Mouse (Mus musculus) liver, embryonic 11.5 days (tissue): ENCODE results near the gene Cda. TPM values are rescaled to one million over a fixed set of nuclear protein-coding genes. Genes with fewer than 3 reads are reported as not detected.

Source experiments
- ATAC-seq: fragments of 200-750 bp; cut with Nextera tagmentation; replicated peaks from 2 replicates; pipeline ENCODE4 v1.8.0; 2017; ENCODE audit warnings: moderate number of reproducible peaks, mild to moderate bottlenecking, moderate TSS enrichment, moderate library complexity; ENCODE audit not compliant: low FRiP score
- DNase-seq: peaks from one replicate; pipeline ENCODE4 v3.0.0-alpha.2; 2017; ENCODE audit warnings: low spot score
- H3K27ac ChIP-seq: fragments of 300-500 bp; sonication (generic); 2 replicates; pipeline ENCODE4 v1.5.1; 2014; ENCODE audit warnings: mild to moderate bottlenecking, low read depth, low read length, control low read depth
- H3K27me3 ChIP-seq: fragments of 300-500 bp; sonication (generic); replicated peaks from 2 replicates; pipeline ENCODE4 v1.6.1; 2014; ENCODE audit warnings: low read length, mixed read lengths; ENCODE audit not compliant: control insufficient read depth, insufficient read depth
- H3K36me3 ChIP-seq: fragments of 300-500 bp; sonication (generic); 2 replicates; pipeline ENCODE4 v1.6.1; 2014; ENCODE audit warnings: mild to moderate bottlenecking, low read length, moderate library complexity, mixed read lengths; ENCODE audit not compliant: control insufficient read depth, insufficient read depth
- H3K4me1 ChIP-seq: fragments of 300-500 bp; sonication (generic); replicated peaks from 2 replicates; pipeline ENCODE4 v1.6.1; 2014; ENCODE audit warnings: low read length, mixed read lengths; ENCODE audit not compliant: control insufficient read depth, insufficient read depth
- H3K4me2 ChIP-seq: fragments of 300-500 bp; sonication (generic); 2 replicates; pipeline ENCODE4 v1.6.1; 2014; ENCODE audit warnings: mild to moderate bottlenecking, control low read depth, moderate library complexity
- H3K4me3 ChIP-seq: fragments of 300-500 bp; sonication (generic); 2 replicates; pipeline ENCODE4 v1.5.1; 2014; ENCODE audit warnings: low read depth, low read length, control low read depth
- H3K9ac ChIP-seq: fragments of 300-500 bp; sonication (generic); 2 replicates; pipeline ENCODE4 v1.6.1; 2014; ENCODE audit warnings: low read depth, low read length, control low read depth
- H3K9me3 ChIP-seq: fragments of 300-500 bp; sonication (generic); 2 replicates; pipeline ENCODE4 v1.6.1; 2016; ENCODE audit warnings: low read length, inconsistent platforms, mixed read lengths; ENCODE audit not compliant: control insufficient read depth
- WGBS: fragments of 180-500 bp; shearing (Covaris S2); extraction: QIAGEN DNeasy Blood & Tissue Kit; methylation state at CpG from one replicate; pipeline ENCODE4 v1.1.7; 2014; 5-methylcytosine and 5-hydroxymethylcytosine counted together
- polyA plus RNA-seq: library from polyadenylated mRNA; unstranded; fragments of >200 nt; fragmentation: Nextera tagmentation; extraction: Ambion mirVana; gene quantifications from 2 replicates; pipeline ENCODE4 v1.2.1, GENCODE M21; 2014

Gene Cda
- polyA plus RNA-seq, 1 experiment from 2014 or later = 7.2 TPM

DNA sequence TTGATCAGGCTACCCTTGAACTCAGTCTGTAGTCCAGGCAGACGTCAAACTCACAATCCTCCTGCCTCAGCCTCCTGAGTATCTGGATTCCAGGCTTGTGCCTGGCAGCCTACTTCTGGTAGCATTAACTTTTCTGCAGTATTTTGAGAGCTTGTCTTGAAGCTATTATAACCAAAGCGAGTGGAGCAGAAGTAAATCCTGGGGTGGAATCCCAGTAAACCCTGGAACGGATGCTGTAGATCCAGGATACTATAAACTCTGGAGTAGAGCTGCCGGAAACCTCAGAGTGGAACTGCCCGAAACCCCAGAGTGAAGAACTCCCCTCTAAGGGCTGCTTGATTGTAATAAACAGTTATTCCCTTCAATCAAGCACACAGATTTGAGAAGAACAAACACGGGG is 9.7 kb upstream of the Cda start:
- no peak for DNase-seq
- no peak for ATAC-seq
- WGBS = 47% methylated on average over 6 of the region's 6 CpGs

DNA sequence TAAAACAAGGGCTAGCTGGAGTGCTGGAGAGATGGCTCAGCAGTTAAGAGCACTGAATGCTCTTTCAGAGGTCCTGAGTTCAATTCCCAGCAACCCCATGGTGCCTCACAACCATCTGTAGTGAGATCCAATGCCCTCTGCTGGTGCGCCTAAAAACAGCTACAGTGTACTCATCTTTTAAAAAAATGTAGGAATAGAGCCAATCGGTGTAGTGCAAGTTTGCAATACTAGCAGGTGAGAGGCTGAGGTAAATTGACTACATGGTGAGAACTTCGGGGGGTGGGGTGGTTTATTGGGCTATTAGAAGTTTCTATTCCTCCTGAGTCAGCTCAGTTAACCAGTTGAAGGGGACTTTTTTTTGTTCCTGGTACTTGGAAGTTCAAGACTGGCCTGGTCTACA is 7.3 kb upstream of the Cda start:
- H3K4me1 ChIP-seq = no peaks in the 10 kb centered on the region
- H3K27me3 ChIP-seq = no peaks in the 10 kb centered on the region
- H3K4me3 ChIP-seq = no peak overlapping the region
- H3K9ac ChIP-seq = no peak overlapping the region
- no peak for DNase-seq
- no peak for ATAC-seq
- no peaks in the 10 kb centered on the region for H3K9me3 ChIP-seq
- no peaks in the 10 kb centered on the region for H3K36me3 ChIP-seq
- H3K27ac ChIP-seq = no peak overlapping the region
- WGBS = 74% methylated on average over 3 of the region's 3 CpGs
- H3K4me2 ChIP-seq = no peak overlapping the region

More for the DNA sequence above, 9.7 kb upstream of the Cda start:
- no peak overlapping the region for H3K4me3 ChIP-seq
- H3K9ac ChIP-seq = no peak overlapping the region
- H3K4me1 ChIP-seq = no peaks in the 10 kb centered on the region
- no peaks in the 10 kb centered on the region for H3K9me3 ChIP-seq
- no peaks in the 10 kb centered on the region for H3K36me3 ChIP-seq
- no peak overlapping the region for H3K4me2 ChIP-seq
- no peak overlapping the region for H3K27ac ChIP-seq
- 0 out of 2 replicates have a peak, but pooled peaks cover 4% of the 10 kb centered on the region for H3K27me3 ChIP-seq

DNA sequence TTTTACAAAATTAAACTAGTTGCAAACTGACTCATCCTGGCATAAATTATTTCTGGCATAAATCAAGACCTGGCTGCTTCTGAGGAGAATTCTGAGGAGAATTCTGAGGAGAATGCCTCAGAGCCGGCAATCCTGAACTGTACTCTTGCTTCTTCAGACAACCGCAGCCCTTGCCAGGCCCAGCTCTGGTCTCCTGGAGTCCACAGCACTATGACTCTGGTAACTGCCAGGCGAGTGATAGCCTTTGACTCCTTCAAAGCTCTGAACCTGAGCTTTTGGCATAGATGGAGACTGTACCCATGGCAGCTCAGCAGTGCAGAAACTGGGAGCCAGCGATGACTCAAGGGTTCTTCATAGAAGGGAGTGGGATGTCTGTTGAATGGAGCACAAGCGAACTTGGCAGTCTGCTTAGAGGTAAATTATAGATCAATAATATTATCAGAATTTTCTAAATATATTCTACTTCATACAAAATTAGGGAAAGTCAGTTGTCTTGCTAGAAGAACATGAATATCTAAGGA is 3.3 kb upstream of the Cda start:
- ATAC-seq = no peak
- H3K36me3 ChIP-seq = no peaks in the 10 kb centered on the region
- H3K9me3 ChIP-seq = no peaks in the 10 kb centered on the region
- H3K27me3 ChIP-seq = peaks cover 7% of the 10 kb centered on the region
- WGBS = 80% methylated on average over 5 of the region's 5 CpGs
- no peak overlapping the region for H3K9ac ChIP-seq
- DNase-seq = no peak
- H3K27ac ChIP-seq = no peak overlapping the region
- no peak overlapping the region for H3K4me2 ChIP-seq
- no peak overlapping the region for H3K4me3 ChIP-seq
- H3K4me1 ChIP-seq = peaks cover 16% of the 10 kb centered on the region

DNA sequence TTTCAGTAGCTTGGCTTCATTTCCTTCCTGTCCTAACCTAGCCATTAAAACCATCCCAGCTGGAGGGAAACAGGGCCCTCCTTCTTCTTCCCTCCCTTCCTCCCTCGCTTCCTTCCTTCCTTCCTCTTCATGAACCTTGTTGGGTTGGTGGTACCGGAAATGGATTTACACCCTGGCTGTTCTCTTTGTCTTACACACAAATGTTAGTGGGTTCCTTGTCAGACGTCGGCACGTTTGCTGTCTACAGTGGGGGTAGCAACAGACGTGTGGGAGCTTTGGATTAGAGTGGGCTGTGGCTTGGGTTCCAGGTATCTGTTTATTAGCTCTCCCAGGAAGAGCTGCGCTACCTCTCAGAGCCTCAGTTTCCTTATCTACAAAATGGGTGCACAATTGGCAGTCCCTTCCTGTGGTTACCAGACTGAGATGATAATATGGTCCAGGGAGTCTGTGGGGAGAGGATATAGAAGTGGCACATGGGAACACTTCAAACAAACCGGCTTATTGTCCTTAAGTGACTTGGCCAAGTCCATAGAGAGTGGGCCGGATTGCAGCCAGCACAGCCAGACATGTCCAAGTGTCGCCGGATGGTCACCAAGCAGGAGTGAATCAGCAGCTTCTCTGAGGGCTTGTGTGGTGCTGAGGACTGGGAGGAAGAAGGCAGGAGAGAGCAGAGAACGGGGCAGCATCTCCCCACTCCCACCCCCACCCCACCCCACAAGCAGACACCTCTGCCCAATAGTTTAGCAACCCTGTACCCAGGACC is 887 bp upstream of the Cda start:
- Histone ChIP-seq H3K4me2 (peak overlapping the region; percentile 84), H3K9ac (no peak overlapping the region), H3K27ac (no peak overlapping the region), H3K36me3 (no peaks in the 10 kb centered on the region), H3K9me3 (no peaks in the 10 kb centered on the region), H3K4me3 (0 out of 2 replicates have a peak overlapping the region, but pooled peaks have one; percentile 53), H3K27me3 (peaks cover 7% of the 10 kb centered on the region), H3K4me1 (peaks cover 16% of the 10 kb centered on the region)
- 47% methylated on average over 12 of the region's 12 CpGs for WGBS
- DNase-seq = no peak
- no peak for ATAC-seq

DNA sequence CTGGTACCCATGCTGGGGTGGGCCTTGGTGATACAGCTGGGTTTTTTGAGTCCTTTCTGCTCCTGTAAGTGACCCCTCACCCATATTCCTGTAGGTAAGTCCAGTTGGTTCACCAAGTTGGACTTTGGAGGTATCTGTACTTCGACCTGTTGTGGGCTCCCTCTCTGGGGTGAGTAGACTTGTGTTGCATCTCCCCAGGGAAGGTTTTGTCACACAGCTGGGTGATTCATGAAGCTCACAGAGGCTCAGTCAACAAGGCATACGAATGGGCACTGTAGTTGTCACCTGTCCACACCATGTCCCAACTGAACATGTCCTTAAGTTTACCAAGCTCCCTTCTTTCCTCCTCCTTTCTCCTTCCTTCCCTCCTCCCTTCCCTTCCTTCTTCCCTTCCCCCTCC is 1.2 kb downstream of the Cda start:
- Histone ChIP-seq H3K9ac (no peak overlapping the region), H3K9me3 (no peaks in the 10 kb centered on the region), H3K4me2 (no peak overlapping the region), H3K4me3 (no peak overlapping the region), H3K36me3 (no peaks in the 10 kb centered on the region), H3K27ac (no peak overlapping the region), H3K4me1 (peaks cover 16% of the 10 kb centered on the region), H3K27me3 (peaks cover 7% of the 10 kb centered on the region)
- WGBS = 65% methylated on average over 2 of the region's 2 CpGs
- DNase-seq (no peak), ATAC-seq (no peak)

DNA sequence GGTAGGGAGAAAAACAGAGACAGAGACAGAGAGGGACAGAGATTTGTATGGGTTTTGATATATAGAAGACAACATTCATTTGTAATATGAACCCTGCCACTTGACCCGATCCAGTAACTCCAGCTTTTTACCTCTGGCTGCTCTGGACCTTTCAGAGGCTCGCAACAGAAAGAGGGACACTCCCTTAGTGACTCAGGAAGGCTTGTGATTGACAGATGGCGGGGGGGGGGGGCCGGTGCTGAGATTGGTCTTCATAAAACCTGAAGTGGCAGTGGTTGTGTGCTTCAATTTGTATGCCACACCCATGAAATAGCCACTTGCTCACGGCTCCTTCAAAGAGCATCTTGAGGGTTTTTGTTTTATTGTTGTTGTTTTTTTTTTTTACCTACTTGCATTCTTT is 4.3 kb downstream of the Cda start:
- peaks cover 7% of the 10 kb centered on the region for H3K27me3 ChIP-seq
- H3K36me3 ChIP-seq = no peaks in the 10 kb centered on the region
- no peaks in the 10 kb centered on the region for H3K9me3 ChIP-seq
- DNase-seq = no peak
- no peak overlapping the region for H3K9ac ChIP-seq
- peaks cover 12% of the 10 kb centered on the region for H3K4me1 ChIP-seq
- no peak overlapping the region for H3K27ac ChIP-seq
- no peak overlapping the region for H3K4me3 ChIP-seq
- H3K4me2 ChIP-seq = no peak overlapping the region
- ATAC-seq = no peak
- WGBS = 67% methylated on average over 5 of the region's 5 CpGs

DNA sequence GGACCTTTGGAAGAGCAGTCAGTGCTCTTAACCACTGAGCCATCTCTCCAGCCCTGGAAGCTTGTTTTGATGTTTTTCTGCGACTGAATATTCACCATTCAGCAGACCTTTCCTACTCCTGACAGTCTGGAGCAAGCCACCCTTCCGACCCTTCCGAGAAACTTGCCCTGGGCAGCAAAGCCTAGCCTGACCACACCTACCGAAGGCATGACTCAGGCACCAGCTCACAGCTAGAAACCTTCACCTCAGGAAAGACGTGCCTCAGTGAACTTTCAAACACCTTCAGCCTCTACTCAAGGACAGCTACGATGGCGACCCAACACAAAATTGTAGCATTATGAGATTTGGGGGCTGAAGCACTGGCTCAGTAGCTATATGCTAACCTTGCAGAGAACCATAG is 4.9 kb downstream of the Cda start:
- H3K36me3 ChIP-seq = no peaks in the 10 kb centered on the region
- no peak for ATAC-seq
- no peak overlapping the region for H3K4me3 ChIP-seq
- WGBS = 78% methylated on average over 7 of the region's 7 CpGs
- no peak overlapping the region for H3K4me2 ChIP-seq
- peaks cover 6% of the 10 kb centered on the region; the same call in 1 of the 2 replicates for H3K4me1 ChIP-seq
- H3K9ac ChIP-seq = no peak overlapping the region
- H3K9me3 ChIP-seq = no peaks in the 10 kb centered on the region
- H3K27ac ChIP-seq = no peak overlapping the region
- H3K27me3 ChIP-seq = peaks cover 5% of the 10 kb centered on the region
- DNase-seq = no peak

DNA sequence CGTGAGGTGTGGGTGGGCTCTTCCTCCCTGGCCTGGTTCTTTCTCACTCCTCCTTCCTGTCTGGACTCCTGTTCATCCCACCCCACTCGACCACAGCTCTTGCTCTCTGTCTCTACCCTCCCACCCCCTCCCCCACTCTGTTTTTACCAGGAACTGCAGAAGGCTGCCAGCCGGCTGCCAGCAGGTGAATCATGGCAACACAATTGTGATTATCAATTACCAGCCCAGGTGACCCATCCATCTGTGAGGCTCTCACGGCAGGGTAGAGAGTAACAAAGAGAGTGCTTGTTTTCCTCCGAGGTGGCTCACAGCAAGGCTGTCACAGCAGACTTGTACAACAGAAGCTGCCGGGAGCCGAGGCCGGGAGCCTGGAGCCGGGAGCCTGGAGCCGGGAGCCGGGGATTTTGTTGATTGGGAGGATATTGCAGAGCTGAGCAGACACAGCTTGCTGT is 6.4 kb downstream of the Cda start:
- Histone ChIP-seq H3K4me1 (no peaks in the 10 kb centered on the region), H3K36me3 (no peaks in the 10 kb centered on the region), H3K4me2 (no peak overlapping the region), H3K9me3 (no peaks in the 10 kb centered on the region), H3K27me3 (no peaks in the 10 kb centered on the region; the same call in 1 of the 2 replicates), H3K27ac (no peak overlapping the region), H3K9ac (no peak overlapping the region), H3K4me3 (no peak overlapping the region)
- ATAC-seq = no peak
- 26% methylated on average over 11 of the region's 11 CpGs for WGBS
- no peak for DNase-seq

DNA sequence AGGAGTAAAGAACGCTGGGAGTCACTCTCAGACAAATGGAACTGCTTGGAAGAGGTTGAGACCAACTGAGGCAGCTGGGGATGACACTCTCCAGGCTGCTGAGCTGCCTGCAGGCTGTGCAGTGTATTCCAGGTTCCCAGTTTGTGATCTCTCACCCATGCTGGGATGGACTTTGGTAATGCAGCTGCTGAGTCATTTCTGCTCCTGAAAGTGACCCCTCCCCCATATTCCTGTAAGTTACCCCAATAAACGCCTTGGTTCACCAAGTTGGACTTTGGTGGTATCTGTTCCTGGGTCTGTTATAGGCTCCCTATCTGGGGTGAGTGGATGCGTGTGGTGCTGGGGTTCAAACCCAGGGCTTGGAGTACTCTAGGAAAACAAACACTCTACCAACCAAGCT is 9.6 kb downstream of the Cda start:
- 67% methylated on average over 3 of the region's 3 CpGs for WGBS

More for the DNA sequence above, 9.6 kb downstream of the Cda start:
- H3K4me3 ChIP-seq = no peak overlapping the region
- H3K9ac ChIP-seq = no peak overlapping the region
- no peak for DNase-seq
- H3K4me2 ChIP-seq = no peak overlapping the region
- no peaks in the 10 kb centered on the region; the same call in 1 of the 2 replicates for H3K27me3 ChIP-seq
- H3K27ac ChIP-seq = no peak overlapping the region
- no peaks in the 10 kb centered on the region; the same call in 1 of the 2 replicates for H3K4me1 ChIP-seq
- no peak for ATAC-seq
- H3K9me3 ChIP-seq = no peaks in the 10 kb centered on the region
- H3K36me3 ChIP-seq = no peaks in the 10 kb centered on the region
